Mouse (Mus musculus): ENCODE data around the gene Itgb2. TPM values are rescaled to one million over a fixed set of nuclear protein-coding genes. Genes with fewer than 3 reads are reported as not detected.

Itgb2 gene
- total RNA-seq, 2 experiments from 2014 or later = 1.4 to 1.7 TPM

Other genes with a start within 250 kb of the Itgb2 start
- gene Adarb1, start 112.0 kb upstream of the Itgb2 start, total RNA-seq (2021) = 1 to 10 TPM; 5.5 to 5.8 TPM
- 1 to 10 TPM; 6.9 to 8.7 TPM for gene Fam207a, start 14.5 kb upstream of the Itgb2 start, total RNA-seq (2021)
- gene Pttg1ip, start 51.5 kb downstream of the Itgb2 start, total RNA-seq (2021) = 10 to 100 TPM; 23.0 to 33.6 TPM
- gene Sumo3, start 75.8 kb downstream of the Itgb2 start, total RNA-seq (2021) = 10 to 100 TPM; 44.5 to 47.4 TPM
- 10 to 100 TPM in 1 of 2 experiments, 1 to 10 TPM in 1; 8.6 to 11.4 TPM for gene Gm49325, start 75.9 kb downstream of the Itgb2 start, total RNA-seq (2021)
- gene Ube2g2, start 92.0 kb downstream of the Itgb2 start, total RNA-seq (2021) = 100 to 1,000 TPM in 1 of 2 experiments, 10 to 100 TPM in 1; 96.1 to 101 TPM
- not detected for gene Tspear, start 156.3 kb downstream of the Itgb2 start, total RNA-seq (2021)
- not detected for gene Gm19402, start 160.5 kb downstream of the Itgb2 start, total RNA-seq (2021)
- gene Gm9508, start 167.0 kb downstream of the Itgb2 start, total RNA-seq (2021) = not detected
- gene Gm10272, start 176.4 kb downstream of the Itgb2 start, total RNA-seq (2021) = not detected
- gene Gm10024, start 181.2 kb downstream of the Itgb2 start, total RNA-seq (2021) = not detected
- not detected for gene Gm10142, start 185.6 kb downstream of the Itgb2 start, total RNA-seq (2021)
- gene Krtap12-1, start 190.3 kb downstream of the Itgb2 start, total RNA-seq (2021) = not detected
- not detected for gene Gm10100, start 196.2 kb downstream of the Itgb2 start, total RNA-seq (2021)
- not detected for gene Gm18596, start 212.4 kb downstream of the Itgb2 start, total RNA-seq (2021)
- gene Gm9736, start 221.1 kb downstream of the Itgb2 start, total RNA-seq (2021) = not detected
- gene Gm3233, start 229.4 kb downstream of the Itgb2 start, total RNA-seq (2021) = not detected
- gene Gm3238, start 241.1 kb downstream of the Itgb2 start, total RNA-seq (2021) = not detected
- not detected for gene Gm7138, start 246.7 kb downstream of the Itgb2 start, total RNA-seq (2021)